Mouse (Mus musculus): ENCODE results near the gene Efna3. TPM values are rescaled to one million over a fixed set of nuclear protein-coding genes. Genes with fewer than 3 reads are reported as not detected.

Gene Efna3
- polyA plus RNA-seq, 1 experiment: not detected

DNA sequence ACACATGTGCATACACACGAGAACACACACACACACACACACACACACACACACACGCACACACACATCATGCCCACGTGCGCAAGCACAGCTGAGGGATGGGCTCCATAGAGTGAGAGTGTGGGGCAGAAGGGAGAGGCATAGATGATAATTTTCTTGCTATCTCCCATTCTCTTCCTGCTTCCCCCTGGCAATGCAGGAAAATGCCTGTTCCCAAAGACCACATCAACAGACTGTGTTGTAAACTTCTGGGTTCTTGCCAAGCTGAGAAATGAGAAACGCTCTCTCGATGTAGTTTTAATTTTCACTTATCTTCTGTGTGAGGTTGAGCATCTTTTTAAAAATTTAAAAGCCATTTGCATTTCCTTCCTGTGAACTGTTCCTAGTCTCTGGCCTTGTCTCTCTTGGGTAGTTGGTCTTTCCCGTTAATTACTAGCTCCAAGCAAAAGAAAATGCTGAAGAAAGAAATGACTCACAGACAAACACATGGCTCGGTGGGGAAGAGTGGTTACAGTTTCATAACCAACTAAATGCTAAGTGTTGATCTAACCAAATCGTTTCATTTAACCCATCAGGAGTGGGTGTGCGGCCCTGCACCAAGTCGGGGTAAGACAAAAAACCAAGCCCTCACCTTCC is 25.9 kb downstream of the Efna3 start:
- Histone ChIP-seq H3K27ac (ENCODE audit: insufficient read depth, low read depth, low read length) (peak overlapping the region; percentile 96), H3K4me1 (ENCODE audit: control insufficient read depth, insufficient read depth, low read length) (peaks cover 18% of the 10 kb centered on the region)

DNA sequence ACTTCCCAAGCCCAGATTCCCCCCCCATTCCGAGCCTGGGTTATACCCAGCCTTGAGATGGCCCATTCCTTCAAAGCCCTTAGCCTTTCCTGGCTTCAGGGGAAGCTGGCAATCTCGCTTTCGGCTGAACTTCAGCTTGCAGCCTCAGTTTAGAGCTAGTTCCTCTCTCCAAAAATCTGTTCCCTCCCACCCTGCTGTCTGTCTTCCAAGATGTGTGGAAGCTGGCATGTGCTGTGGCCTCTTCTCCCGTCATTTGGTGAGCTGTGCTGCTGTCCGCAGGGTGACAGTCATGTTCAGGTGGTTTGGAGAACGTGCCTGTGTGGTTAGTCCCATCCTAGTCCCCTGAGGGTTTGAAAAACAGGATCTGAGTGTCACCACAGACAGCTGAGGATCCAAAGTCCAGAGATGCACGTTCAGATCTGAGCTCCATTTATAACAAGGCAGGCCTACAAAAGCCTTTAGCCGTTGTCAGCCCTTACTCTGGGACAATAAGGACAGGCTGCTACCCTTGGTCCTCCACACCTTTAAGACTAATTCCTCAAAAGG is 27.0 kb downstream of the Efna3 start:
- Histone ChIP-seq H3K4me1 (ENCODE audit: control insufficient read depth, insufficient read depth, low read length) (peaks cover 18% of the 10 kb centered on the region), H3K27ac (ENCODE audit: insufficient read depth, low read depth, low read length) (peak overlapping the region; percentile 96), H3K4me3 (ENCODE audit: insufficient read depth, low read depth, low read length) (no peak overlapping the region)
- 78% methylated on average over 8 of the region's 8 CpGs for WGBS
- TF ChIP-seq POLR2A (IDR thresholded peaks at IDR 0.05; ENCODE audit: insufficient read depth, low read depth, low read length) (no peak), CTCF (IDR thresholded peaks at IDR 0.05; ENCODE audit: insufficient read depth, low read depth, low read length) (no peak)

More for the DNA sequence above, 25.9 kb downstream of the Efna3 start:
- 25% methylated on average over 11 of the region's 11 CpGs for WGBS
- H3K4me3 ChIP-seq (ENCODE audit: insufficient read depth, low read depth, low read length): no peak overlapping the region
- TF ChIP-seq CTCF (IDR thresholded peaks at IDR 0.05; ENCODE audit: insufficient read depth, low read depth, low read length) (no peak), POLR2A (IDR thresholded peaks at IDR 0.05; ENCODE audit: insufficient read depth, low read depth, low read length) (no peak)

DNA sequence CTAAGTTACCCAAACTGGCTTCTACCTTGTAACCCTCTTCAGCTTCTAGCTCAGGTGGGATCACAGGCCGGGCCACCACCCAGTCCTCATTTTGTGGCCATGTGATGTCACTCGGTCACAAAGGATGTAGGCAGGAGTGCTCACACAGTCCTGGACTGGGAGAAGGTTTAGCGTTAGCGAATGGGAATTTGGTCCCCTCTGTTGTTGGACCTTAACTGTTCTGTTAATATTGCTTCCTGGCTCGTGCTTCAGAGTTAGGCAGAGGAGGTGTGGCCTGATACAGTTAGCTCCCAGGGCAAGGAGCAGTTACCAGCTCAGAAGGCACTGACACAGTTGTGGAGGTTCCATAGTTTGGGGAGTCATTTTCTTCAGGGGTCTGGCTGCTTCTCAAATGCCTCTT is 28.6 kb downstream of the Efna3 start:
- H3K4me1 ChIP-seq (ENCODE audit: control insufficient read depth, insufficient read depth, low read length): peaks cover 12% of the 10 kb centered on the region
- H3K4me3 ChIP-seq (ENCODE audit: insufficient read depth, low read depth, low read length): no peak overlapping the region
- no peak overlapping the region for H3K27ac ChIP-seq (ENCODE audit: insufficient read depth, low read depth, low read length)
- TF ChIP-seq POLR2A (IDR thresholded peaks at IDR 0.05; ENCODE audit: insufficient read depth, low read depth, low read length): no peak
- TF ChIP-seq CTCF (IDR thresholded peaks at IDR 0.05; ENCODE audit: insufficient read depth, low read depth, low read length): no peak
- 87% methylated on average over 5 of the region's 5 CpGs for WGBS

DNA sequence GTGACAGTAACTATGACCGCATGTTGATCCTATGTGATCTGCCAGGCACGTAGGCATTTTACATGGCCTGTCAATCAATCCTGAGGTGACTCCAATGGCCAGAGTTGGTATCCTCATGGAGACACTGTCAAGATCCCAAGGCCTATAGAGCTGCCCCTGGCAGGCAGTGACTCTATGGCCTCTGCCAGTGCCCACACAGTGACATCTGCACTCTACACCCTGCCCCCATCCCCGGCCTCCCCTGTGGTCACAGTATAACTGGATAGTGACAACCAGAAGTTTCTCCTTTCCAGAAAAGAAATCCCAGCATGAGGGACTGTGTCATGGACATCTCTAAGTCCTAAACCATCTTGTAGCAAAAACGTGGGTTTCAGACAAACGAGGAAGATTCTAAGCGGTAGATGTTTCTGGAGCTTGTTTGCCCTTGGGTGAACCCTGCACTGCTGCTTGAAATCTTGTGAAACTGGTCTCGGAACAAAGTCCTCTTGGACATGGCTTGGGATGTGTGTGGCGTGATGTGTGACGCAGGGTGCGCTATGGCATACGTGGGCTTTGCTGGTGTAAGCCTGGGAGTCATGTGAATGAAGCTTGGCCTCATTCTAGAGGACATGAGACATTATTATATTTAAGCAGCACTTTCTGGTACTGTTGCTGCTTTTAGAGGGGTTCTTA is 29.4 kb downstream of the Efna3 start:
- H3K4me3 ChIP-seq (ENCODE audit: insufficient read depth, low read depth, low read length): no peak overlapping the region
- no peak for TF ChIP-seq CTCF (IDR thresholded peaks at IDR 0.05; ENCODE audit: insufficient read depth, low read depth, low read length)
- no peak for TF ChIP-seq POLR2A (IDR thresholded peaks at IDR 0.05; ENCODE audit: insufficient read depth, low read depth, low read length)
- H3K27ac ChIP-seq (ENCODE audit: insufficient read depth, low read depth, low read length): no peak overlapping the region
- WGBS: 94% methylated on average over 11 of the region's 11 CpGs
- peaks cover 14% of the 10 kb centered on the region for H3K4me1 ChIP-seq (ENCODE audit: control insufficient read depth, insufficient read depth, low read length)

DNA sequence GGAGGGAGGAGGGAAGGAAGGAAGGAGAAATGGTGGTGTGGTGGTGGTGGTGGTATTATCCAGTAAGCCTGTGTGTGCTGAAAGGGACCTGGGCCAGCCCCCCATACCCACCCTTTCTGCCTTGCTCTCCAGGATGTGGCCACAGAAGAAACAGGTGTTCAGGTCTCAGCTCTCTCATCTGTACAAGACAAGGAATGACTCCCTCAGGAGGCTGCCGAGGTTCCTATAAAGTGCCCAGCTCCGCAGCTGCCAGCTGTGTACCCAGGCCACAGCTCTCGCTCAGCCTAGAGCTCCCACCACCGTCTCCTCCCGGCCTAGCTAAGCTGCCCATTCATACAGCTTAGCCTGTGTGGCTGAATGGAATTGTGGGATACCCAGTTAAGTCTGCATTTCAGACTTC is 30.5 kb downstream of the Efna3 start:
- WGBS: 68% methylated on average over 5 of the region's 5 CpGs
- Histone ChIP-seq H3K4me1 (ENCODE audit: control insufficient read depth, insufficient read depth, low read length) (peaks cover 14% of the 10 kb centered on the region), H3K27ac (ENCODE audit: insufficient read depth, low read depth, low read length) (no peak overlapping the region), H3K4me3 (ENCODE audit: insufficient read depth, low read depth, low read length) (no peak overlapping the region)
- TF ChIP-seq CTCF (IDR thresholded peaks at IDR 0.05; ENCODE audit: insufficient read depth, low read depth, low read length) (no peak), POLR2A (IDR thresholded peaks at IDR 0.05; ENCODE audit: insufficient read depth, low read depth, low read length) (no peak)

DNA sequence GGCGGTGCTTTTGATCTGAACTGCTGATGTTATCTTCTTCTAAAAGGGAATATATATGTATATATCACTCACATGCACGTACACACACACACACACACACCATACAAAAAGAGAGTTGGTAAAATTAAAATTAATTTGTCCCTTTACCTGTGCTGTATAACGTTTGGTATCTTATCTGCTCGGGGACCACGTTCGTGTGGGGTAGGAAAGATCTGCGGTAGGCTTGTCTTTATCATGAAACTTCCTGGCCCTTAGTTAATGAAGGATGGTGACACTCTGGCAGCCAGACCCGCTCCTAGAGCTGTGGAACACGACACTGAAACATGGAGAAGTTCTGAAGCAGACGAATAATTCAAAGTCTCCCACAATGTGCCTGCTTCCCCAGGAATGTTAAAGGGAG is 30.9 kb downstream of the Efna3 start:
- Histone ChIP-seq H3K4me3 (ENCODE audit: insufficient read depth, low read depth, low read length) (no peak overlapping the region), H3K4me1 (ENCODE audit: control insufficient read depth, insufficient read depth, low read length) (peaks cover 12% of the 10 kb centered on the region), H3K27ac (ENCODE audit: insufficient read depth, low read depth, low read length) (no peak overlapping the region)
- TF ChIP-seq POLR2A (IDR thresholded peaks at IDR 0.05; ENCODE audit: insufficient read depth, low read depth, low read length): no peak
- TF ChIP-seq CTCF (IDR thresholded peaks at IDR 0.05; ENCODE audit: insufficient read depth, low read depth, low read length): no peak
- 82% methylated on average over 10 of the region's 10 CpGs for WGBS

DNA sequence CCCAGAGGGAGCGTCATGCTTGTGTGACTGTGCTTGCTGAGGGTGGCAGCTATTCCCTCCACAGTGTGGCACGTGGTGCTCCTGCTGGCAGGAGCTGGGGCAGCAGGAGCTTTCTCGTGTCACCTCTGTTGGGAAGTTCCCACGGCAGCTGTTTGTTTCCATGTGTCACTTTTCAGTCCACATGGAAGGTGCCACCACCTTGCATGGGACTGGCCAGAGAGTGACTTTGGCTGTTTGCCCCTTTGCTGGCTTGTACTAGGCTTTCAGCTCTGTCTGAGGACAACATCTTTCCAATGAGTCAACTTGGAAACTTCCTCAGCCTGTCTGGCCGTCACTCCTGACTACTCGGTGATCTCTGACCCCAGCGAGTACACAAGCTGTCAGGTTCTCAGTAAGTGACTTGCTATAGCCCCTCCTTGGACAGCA is 34.2 kb downstream of the Efna3 start:
- no peak for TF ChIP-seq POLR2A (IDR thresholded peaks at IDR 0.05; ENCODE audit: insufficient read depth, low read depth, low read length)
- no peak for TF ChIP-seq CTCF (IDR thresholded peaks at IDR 0.05; ENCODE audit: insufficient read depth, low read depth, low read length)
- 40% methylated on average over 7 of the region's 7 CpGs for WGBS
- no peak overlapping the region for H3K4me3 ChIP-seq (ENCODE audit: insufficient read depth, low read depth, low read length)
- peaks cover 4% of the 10 kb centered on the region; the same call in 1 of the 2 replicates for H3K4me1 ChIP-seq (ENCODE audit: control insufficient read depth, insufficient read depth, low read length)
- no peak overlapping the region for H3K27ac ChIP-seq (ENCODE audit: insufficient read depth, low read depth, low read length)

DNA sequence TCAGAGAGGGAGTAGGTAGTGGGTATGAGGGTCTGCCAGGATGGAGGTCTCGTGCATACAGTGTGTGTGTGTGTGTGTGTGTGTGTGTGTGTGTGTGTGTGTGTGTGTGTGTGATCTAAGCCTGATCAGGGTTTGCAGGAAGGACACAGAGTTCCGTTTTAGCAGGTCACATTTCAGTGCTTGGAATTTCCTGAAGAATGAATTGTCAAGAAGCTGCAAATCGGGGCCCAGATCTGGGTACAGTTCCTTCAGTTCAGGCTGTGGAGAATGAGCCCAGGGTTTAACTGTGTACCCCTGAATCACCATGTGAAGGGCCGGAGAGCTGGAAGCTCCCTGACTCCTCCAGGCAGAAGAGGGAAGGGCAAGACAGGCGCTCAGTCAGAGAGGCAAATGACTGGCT is 35.5 kb downstream of the Efna3 start:
- no peak overlapping the region for H3K27ac ChIP-seq (ENCODE audit: insufficient read depth, low read depth, low read length)
- no peak for TF ChIP-seq POLR2A (IDR thresholded peaks at IDR 0.05; ENCODE audit: insufficient read depth, low read depth, low read length)
- 81% methylated on average over 5 of the region's 5 CpGs for WGBS
- H3K4me3 ChIP-seq (ENCODE audit: insufficient read depth, low read depth, low read length): no peak overlapping the region
- peaks cover 4% of the 10 kb centered on the region; the same call in 1 of the 2 replicates for H3K4me1 ChIP-seq (ENCODE audit: control insufficient read depth, insufficient read depth, low read length)

DNA sequence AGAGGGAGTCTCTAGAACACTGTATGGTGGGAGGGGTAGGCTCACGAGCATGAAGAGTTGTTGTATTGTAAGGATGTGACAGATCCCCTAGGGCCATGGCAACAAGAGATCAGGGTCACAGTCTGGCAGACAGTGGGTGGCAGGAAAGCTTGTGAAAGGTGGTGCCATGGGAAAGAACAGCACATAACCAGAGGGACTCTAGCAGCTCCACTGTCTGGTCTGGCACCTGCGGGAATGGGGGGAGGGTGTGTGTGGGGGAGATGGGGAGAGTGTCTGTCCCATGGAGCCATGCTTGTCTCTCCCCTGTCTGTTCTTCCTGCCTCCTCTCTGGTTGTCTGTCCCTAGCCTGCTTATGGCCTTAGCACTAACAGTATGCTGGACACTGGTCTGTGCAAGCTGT is 37.2 kb downstream of the Efna3 start:
- Histone ChIP-seq H3K4me1 (ENCODE audit: control insufficient read depth, insufficient read depth, low read length) (peaks cover 13% of the 10 kb centered on the region), H3K27ac (ENCODE audit: insufficient read depth, low read depth, low read length) (no peak overlapping the region), H3K4me3 (ENCODE audit: insufficient read depth, low read depth, low read length) (no peak overlapping the region)
- TF ChIP-seq CTCF (IDR thresholded peaks at IDR 0.05; ENCODE audit: insufficient read depth, low read depth, low read length) (no peak), POLR2A (IDR thresholded peaks at IDR 0.05; ENCODE audit: insufficient read depth, low read depth, low read length) (no peak)
- 50% methylated on average over 2 of the region's 2 CpGs for WGBS
